Mouse (Mus musculus): ENCODE results near the gene Slc46a3.

Gene Slc46a3

DNA sequence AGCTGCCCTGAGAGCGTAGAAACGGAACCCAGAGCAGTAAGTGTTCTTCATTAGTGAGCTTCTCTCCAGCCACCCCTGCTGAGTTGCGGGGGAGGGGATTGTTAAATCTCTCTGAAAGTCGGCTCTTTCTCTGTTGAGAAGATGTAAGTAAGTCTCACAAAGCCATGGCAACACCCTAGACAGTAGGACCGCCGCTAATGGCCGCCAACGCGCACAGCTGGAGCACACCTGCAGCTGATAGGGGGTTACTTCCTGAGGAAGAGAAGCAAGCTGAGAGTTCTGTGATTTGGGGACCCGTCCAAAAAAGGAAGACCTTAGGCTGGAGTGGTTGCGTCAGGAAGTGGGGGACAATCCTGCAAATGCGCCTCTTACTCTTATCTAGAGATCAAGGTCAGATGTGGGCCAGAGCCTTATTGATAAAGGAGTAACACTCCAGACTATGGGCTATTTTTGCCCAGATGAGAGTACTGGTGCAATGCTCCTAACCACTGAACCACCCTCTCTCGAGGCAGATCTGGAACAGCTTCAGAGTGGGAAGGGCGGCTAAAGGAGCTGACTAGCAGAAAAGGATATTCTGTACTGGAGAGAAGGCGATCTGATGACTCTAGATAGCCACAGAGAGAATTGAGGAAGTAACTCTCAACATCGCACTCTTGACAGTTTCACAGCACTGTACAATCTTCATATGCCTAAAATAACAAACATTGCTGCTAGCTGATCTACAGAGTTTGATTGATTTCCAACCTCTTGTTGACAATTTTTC lies 1.0 kb upstream of the Slc46a3 start:
- peak; percentile 26 for DNase-seq (ENCODE audit: low spot score)

DNA sequence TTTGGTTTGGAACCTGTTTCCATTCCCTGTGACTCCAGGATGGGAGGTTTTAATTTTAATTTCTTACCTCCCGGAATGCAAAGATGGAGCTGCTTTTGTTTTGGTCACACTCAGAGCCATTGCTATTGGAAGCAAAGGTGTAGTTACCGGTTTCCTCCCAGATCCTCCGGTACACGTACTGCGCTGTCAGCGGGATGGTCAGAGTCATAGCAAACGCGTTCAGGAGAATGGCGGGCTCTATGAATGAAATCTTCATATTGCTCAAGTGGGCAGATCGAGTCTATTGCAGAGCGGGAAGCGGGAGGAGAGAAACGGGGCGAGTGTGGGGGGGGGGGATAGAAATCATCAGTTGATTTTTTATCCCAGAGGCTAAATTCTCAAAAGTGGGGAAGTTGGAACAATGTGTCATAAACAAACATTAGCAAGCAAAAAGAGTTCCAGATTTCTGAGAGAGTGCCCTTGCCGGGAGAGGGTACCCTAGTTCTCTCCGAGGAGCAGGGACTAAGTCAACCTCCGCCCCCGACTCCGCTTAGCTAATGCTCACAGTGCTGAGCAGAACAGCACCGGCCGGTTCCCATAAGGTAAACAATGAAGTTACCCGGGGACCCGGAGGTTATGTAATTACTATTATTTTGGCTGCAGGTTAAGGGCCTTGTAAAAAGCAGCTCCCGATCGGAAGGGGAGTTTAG lies 705 bp downstream of the Slc46a3 start:
- peak; percentile 22 for DNase-seq (ENCODE audit: low spot score)

DNA sequence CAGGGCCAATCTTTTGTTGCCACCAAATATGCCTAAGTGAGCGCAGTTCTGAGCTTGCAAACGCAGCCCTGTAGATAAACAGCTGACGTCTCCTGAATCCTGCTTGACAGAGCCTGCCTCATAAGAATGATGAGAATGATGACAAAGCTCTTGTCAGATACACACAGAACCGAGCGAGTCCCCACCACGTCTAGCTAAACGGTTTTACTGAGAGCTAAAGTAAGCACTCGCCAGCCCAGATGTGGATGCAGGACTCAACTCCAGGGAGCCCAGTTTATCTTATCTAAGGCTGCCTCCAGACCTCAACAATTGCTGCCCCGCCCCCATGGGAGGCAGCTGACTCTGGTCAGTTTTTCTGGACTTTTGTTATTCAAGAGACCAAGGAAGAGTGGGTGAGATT lies 1.5 kb downstream of the Slc46a3 start:
- peak; percentile 25 for DNase-seq (ENCODE audit: low spot score)

DNA sequence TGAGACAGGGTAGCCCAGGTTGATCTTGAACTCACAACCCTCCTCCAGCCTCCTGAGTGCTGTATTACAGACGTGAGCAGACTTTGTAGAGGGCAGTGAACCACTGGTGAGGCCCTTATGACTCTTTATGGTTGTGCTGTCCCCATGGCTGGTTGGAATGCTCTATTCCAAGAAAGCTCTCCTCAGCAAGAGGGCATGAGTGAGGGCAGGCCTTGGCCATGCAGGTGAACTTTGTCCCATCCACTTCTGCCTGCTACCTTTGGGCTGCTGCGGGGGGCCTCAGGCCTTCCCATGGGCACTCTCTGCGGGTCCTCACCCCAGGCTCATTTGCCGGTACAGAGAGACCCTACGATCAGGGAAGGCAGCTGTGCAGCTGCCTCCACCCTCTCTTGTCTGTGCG lies 1.9 kb downstream of the Slc46a3 start:
- DNase-seq (ENCODE audit: low spot score), result no peak

DNA sequence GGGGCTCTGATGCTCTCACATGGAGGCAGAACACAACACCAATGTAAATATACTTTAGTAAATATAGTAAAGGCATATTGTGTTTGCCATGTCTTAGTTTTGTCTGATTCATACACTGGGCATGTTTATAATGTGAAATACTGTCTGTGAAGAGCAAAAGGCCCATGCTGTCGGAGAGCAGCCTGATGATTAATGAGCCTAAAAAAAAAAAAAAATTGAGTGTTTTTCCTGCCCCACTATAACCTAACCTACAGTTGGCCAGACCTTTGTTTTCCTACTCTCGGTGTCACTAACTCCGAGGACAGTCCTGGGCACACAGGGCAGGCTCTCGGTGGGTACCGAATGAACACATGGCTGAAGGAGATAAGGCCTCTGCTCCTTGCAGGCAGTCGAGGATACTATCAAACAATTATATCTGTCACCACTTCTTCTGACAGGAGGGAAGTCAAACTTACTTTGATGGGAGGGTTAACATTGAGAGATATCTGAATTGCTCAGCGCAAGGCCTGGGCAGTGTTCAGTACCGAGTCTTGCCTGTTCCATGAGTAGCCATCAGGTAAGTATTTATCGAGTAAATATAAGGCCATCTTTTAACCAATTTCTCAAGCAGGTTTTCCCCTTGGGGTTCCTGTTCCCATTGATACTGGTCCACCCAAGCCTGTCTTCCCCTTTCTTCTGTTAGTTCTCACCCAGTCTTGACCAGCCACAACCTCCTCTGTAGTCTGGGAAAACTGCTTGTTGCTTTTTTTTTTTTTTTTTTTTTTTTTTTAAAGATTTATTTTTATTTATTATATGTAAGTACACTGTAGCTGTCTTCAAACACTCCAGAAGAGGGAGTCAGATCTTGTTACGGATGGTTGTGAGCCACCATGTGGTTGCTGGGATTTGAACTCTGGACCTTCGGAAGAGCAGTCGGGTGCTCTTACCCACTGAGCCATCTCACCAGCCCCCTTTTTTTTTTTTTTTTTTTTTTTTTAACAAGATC lies 6.0 kb downstream of the Slc46a3 start:
- no peak for DNase-seq (ENCODE audit: low spot score)

DNA sequence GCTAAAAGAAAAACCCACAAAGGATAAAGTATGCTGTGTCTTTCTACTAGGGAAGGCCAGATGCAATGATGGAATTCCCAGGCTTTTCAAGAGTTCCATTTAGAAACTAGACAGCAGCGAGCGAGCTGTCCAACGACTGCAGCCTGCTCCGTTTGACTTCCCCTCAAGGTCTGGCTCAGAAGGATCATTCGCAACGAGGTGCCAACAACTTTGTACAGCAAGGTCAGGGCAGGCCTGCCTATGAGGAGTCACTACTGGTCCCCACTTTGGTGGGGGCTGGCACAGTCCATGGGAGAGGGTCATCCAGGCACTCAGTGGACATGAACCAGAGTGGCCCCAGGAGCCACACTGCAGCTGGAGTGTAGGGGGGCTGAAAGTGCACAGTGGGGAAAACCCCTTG lies 11.0 kb downstream of the Slc46a3 start:
- DNase-seq (ENCODE audit: low spot score), result no peak

DNA sequence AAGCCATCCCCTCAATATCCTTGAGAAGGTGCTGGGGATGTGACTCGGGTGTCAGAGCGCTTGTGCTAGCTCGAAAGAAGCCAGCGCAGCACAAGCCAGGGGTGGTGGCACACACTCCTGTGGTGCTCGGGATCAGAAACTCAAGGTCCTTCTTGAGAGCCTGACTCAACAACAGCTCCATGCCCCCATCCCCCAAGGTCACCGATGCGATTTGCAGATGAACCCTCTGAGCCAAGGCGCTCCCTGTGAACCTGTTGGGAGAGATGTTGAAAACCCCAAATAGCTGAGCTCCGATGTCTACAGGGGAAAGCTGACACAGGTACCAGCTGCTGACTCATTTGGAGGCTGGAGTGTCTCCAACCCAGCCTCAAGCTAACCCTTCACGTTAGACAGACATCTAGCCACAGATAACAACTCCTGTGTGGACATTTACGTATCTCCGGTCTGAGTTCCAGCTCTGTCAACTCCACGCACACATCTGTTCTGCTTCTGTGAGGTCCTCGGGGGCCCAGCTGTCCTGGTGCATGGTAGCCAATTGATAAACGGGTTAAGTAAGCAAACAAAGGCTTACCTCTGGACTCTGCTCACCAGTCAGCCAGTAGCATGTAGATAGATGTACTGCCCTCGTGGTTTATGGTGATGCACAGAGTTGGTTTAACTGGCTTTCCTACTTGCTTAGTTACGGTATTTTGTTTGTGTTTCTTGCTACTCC lies 14.5 kb downstream of the Slc46a3 start:
- DNase-seq (ENCODE audit: low spot score), result no peak

DNA sequence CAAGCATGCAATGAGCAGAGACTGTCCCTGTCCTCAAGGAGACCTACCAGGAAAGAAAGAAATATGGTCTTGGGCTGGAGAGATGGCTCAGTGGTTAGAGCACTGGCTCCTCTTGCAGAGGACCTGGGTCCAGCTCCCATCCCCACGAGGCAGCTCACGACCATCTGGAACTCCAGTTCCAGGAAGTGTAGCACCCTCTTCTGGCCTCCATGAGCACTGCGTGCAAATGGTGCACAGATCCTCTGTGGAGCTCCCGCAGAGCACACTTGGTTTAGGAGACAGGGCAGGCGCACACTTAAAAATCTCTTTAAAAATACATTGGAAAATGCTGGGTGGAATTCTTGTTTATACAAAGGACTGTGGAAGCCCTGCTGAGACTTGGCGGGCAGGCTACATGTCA lies 17.1 kb downstream of the Slc46a3 start:
- DNase-seq (ENCODE audit: low spot score), result no peak

DNA sequence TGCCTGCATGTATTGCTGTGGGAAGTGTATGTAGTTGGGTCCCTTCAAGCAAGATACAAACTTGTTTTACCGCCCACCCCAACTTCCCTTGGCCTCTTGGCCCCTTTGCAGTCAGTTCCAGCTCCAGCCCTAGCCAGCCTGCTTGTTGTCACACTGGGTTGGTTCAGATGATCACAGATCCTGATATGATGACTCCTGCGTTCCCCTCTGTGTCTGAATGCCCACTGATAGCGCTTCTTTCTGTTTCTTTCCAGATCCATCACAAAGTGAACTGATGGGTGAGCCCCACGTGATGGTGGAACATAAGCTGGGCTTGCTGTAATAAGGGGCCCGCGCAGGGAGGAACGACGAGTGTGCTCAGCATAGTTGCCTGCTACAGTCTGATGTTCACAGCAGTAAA lies 19.4 kb downstream of the Slc46a3 start:
- DNase-seq (ENCODE audit: low spot score), result no peak

DNA sequence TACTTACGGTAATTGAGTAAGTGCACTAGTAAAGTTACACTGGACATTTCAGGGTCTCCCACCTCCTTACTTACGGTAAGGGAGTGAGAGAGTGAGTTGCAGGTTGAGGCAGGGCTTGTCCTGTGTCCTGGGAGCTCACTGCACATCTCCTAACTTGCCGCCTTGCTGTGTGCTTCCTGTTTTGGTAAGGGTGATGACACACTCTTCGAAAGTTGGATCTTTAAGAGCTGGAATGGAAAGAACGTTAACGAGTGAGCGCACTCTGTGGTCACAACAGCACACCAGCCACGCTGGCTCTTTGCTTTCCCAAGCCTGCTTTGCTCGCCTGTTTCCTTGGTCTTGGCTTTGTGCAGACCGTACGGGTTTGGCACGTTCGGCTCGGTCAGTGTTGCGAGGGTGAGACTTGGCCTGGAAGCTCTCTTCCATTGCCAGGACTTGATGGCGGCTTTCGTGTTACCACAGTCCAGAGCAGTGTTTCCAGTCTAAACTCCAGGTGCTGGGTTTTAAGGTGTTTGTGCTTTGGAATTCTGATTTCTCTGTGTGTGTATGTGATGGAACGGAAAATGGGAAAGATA lies 20.0 kb downstream of the Slc46a3 start:
- DNase-seq (ENCODE audit: low spot score), result no peak

DNA sequence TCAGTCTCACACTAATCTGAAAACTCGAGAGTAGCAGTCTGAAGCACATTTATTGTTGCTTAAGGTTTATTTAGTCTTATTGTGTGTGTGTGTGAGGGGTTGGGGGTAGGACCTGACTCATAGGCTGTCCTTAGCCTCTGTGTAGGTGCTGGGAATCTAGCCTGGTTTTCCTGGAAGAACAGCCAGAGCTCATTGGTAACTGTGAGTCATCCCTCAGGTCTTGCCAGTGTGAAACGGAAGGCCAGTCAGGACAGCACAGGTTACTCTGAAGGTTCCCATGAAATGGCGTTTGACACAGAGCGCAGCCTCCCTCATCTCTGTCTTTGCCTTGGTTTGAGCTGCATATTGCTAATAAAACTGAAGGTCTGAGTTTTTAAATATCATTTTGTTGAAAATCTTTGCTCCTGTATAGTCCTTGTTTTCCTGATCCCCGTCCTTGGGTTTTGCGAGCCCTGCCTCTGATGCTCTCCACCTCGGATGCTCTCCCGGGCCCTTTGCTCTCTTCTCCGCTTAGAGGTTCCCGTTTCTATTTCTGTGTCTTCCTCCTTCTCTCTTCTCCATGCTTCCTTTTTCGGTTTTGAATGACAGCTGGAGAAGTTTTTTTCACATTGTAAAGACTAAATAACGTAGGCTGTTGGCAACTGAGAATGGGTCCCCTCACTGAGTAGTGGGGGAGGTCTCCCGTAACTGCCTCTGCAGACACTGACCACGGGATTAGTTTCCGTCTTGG lies 23.4 kb downstream of the Slc46a3 start:
- no peak for DNase-seq (ENCODE audit: low spot score)

DNA sequence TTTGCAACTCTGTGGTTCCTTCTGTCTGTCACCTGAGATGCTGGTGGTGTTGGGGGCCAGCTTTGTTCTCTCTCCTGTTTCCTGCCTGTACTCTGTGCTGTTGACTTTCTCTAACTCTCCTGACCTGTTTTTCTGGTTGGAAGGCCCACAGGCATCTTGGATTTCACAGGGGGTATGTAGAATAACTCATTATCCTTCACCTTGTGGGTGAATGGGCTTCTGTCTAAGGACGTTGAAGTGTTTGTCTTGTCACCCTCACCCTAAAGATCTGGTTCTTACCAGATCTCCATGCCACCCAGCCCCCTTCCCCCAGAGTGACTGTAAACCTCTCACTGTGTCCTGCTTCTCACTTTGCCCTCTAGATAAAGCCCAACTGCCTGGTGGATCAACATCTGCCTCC lies 24.3 kb downstream of the Slc46a3 start:
- no peak for DNase-seq (ENCODE audit: low spot score)

DNA sequence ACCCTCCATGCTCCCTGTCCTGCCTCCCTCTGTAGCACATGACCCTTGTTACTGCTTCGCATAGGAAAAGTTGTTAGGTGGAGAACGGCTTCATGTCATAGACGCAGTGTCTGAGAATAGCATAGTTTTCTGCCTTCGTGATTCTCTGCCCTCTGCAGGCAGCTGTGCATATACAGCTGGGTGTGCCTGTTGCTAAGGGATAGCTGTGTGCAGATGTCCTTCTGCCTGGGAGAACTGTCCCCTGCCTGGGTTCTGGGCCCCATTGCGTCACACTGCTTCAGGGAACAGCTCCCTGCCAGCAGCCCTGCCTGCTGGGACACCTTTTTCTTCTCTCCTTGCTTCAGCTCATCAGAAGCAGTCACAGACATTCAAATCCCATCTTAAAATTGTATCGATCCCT lies 25.0 kb downstream of the Slc46a3 start:
- DNase-seq (ENCODE audit: low spot score), result no peak

DNA sequence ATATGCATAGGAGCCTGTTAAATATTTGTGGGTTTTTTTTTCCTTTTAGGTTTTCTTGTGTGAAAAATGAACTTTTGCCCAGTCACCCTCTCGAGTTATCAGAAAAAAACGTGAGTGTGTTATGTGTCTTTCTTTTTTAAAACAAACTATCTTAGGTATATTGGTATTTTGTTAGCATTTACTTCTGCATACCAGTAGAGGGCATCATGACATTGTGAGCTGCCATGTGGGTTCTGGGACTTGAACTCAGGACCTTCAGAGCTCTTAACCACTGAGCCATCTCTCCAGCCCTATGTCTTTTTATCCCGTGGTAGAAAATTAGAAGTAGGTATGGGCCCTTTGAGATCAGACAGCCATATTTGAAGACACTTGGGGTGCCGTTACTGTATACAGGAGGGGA lies 25.9 kb downstream of the Slc46a3 start:
- no peak for DNase-seq (ENCODE audit: low spot score)

DNA sequence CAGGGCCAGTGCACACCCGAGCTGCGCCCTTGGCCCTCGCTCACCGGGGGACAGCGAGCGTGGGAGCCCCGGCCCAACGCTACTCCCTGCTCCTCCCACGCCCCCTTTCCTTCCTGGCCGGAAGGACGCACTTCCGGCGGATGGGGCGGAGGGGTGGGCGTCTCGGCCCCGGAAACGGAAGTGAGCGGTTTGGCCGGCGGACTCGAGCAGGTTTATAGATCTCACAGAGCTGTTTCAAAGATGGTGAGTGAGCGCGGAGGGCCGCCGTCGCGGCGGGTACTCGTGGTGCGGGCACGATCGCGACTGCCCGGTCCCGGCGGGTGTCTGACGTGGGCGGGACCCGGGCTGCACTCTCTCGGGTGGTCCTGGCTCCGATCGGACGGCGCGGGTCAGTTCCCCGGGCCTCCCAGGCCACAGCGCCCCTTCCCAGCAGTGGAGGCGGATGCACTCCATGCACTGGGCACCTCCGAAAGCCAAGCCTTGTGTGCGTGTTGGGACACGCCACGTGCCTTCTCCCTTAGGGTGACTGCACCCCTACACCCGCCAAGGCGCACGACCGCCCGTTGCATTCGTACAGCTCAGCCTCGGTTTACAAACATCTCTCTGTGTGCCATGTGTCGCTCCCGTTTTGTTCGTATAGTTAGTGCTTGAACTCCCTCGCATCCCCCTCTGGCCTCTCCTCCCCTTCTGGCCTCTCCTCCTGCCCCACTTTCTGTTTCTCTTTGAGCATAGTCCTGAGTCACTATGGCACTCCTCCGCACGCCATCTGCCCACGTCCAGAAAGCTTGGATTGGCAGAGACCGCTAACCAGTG lies 34.0 kb downstream of the Slc46a3 start, which contains the start of gene Pomp:
Gene Pomp, plus strand, starts transcription at position 13 of the 813 bp plus-strand sequence.
- DNase-seq (ENCODE audit: low spot score), result peak; percentile 73

DNA sequence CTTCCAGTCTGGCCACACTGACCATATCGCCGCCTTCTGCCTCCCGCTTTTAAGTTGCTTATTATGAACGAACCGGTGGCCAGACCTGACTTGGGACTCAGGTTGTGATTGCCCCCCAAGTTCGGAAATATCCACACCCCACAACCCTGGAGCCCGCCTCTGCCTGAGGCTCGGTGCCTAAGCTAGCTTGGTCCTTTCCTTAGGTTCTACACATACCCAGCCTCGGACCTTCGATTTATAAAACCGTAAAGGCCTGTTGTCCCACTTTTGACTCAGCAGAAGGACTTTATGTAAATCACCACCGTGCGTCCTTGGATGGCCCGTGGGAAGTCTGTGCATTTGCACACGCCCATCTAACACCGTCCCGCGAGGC lies 34.6 kb downstream of the Slc46a3 start:
- no peak for DNase-seq (ENCODE audit: low spot score)

DNA sequence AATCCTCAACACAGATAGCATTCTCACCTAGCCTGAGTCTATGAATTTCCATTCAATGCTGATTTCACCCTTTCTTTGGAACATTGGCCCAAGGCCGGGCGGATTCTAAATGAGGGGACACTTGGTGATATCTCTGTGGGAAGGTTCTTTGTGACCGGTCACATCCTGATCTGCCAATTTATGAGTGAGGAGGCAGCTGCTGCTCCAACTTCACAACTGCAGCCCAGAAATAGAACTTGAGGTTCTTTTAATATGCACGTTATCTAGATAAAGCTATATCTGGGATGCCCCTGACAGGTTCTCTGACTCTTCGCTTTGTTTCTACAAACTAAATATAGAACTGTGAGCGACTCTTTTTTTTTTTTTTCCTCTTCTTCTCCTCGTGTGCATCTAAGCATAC lies 44.4 kb downstream of the Slc46a3 start:
- no peak for DNase-seq (ENCODE audit: low spot score)

DNA sequence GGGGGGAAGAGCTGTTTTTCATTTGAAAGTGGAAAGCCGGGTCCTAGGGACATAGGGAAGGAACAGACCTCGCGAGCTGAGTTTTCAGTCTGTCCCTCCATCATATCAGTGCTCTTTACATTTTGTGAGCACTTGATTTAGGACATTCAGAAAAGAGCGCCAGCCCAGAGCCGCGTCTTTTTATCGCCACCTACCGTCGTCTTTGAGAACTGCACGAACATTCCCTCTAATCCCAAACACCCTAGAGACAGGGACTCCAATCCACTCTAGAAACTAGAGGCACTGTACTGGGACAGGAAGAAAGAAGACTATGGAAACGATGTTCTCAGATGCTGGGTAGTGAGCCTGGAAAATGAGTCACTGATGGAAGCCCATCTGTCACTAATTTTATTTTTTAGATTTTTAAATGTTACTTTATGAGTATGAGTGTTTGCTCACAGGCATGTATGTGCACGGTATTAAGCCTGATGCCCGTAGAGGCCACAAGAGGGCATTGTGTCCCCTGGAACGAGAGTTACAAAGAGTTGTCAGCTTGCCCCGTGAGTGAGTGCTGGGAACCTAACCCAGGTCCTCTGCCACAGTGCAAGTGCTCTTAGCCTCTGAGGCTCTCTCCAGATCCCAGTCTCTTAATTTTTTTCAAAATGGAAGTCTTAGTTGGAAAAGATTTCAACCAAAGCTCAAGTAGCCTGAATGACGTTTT lies 46.3 kb downstream of the Slc46a3 start:
- DNase-seq (ENCODE audit: low spot score), result peak; percentile 7

DNA sequence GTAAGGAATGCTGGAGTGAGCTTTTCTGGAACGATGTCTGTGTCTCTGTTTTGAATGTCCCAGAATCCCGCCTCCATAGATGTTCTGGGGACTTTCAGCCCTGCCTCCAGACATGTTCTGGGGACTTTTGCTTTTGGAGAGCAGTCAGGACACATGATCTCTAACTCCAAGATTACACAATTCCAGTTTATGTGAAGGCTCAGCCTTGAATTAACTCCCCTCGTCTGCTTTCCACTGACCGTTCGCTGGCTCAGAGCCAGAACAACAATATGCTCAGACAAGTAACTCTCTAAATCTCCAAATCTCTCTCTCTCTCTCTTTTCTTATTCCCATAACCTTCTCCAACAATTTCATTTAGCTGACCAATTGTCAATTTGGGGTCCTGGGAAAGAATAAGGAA lies 47.3 kb downstream of the Slc46a3 start:
- DNase-seq (ENCODE audit: low spot score), result no peak

Measured in spleen, adult 12 weeks (tissue).